Mouse (Mus musculus) 416B (cell line): ENCODE measurements at regions not wholly inside any gene's neighbourhood (a gene's known extent, or its start where the extent isn't known, plus 50 kb on each side); places are given as distances from the start of the nearest gene placed in this dataset.
A peak's percentile ranks its signal among the peaks of the same experiment; 100 is the strongest.

Experiments used
- DNase-seq: peaks from one replicate; pipeline ENCODE4 v3.0.0; 2011; ENCODE audit warnings: low read depth

GRCm38 (mm10) chr4:56619803-56620202 is 120.1 kb upstream of the Gm26657 start:
- DNase-seq, result peak; percentile 59

GRCm38 (mm10) chr4:56619054-56619453 is 120.8 kb upstream of the Gm26657 start:
- DNase-seq, result peak; percentile 61

- no peak for DNase-seq
Measured at GRCm38 (mm10) chr4:56618433-56618832, 121.4 kb upstream of the Gm26657 start.

- DNase-seq, result no peak
Measured at GRCm38 (mm10) chr4:56617661-56618360, 122.1 kb upstream of the Gm26657 start.

GRCm38 (mm10) chr4:56612325-56612724 is 127.5 kb upstream of the Gm26657 start:
- no peak for DNase-seq

GRCm38 (mm10) chr4:56611751-56612150 is 128.1 kb upstream of the Gm26657 start:
- no peak for DNase-seq

GRCm38 (mm10) chr4:56610273-56610672 is 129.6 kb upstream of the Gm26657 start:
- DNase-seq, result no peak

GRCm38 (mm10) chr4:56608701-56609100 is 131.2 kb upstream of the Gm26657 start:
- DNase-seq, result no peak

- no peak for DNase-seq
Measured at GRCm38 (mm10) chr4:56598398-56598797, 141.5 kb upstream of the Gm26657 start.

- no peak for DNase-seq
Measured at GRCm38 (mm10) chr4:56597931-56598330, 141.9 kb upstream of the Gm26657 start.

- no peak for DNase-seq
Measured at GRCm38 (mm10) chr4:56582405-56582804, 157.5 kb upstream of the Gm26657 start.

- no peak for DNase-seq
Measured at GRCm38 (mm10) chr4:56576837-56577548, 162.9 kb upstream of the Gm26657 start.

- no peak for DNase-seq
Measured at GRCm38 (mm10) chr4:56552126-56552525, 187.7 kb upstream of the Gm26657 start.

GRCm38 (mm10) chr4:56533344-56533985 is 206.4 kb upstream of the Gm26657 start:
- no peak for DNase-seq

GRCm38 (mm10) chr4:56532921-56533320 is 206.9 kb upstream of the Gm26657 start:
- DNase-seq, result no peak

- no peak for DNase-seq
Measured at GRCm38 (mm10) chr4:56528571-56528970, 211.3 kb upstream of the Gm26657 start.

GRCm38 (mm10) chr4:56524430-56524985 is 215.4 kb upstream of the Gm26657 start:
- DNase-seq, result no peak

GRCm38 (mm10) chr4:56507770-56508169 is 232.1 kb upstream of the Gm26657 start:
- no peak for DNase-seq

- DNase-seq, result no peak
Measured at GRCm38 (mm10) chr4:56506786-56507185, 233.1 kb upstream of the Gm26657 start.

- DNase-seq, result no peak
Measured at GRCm38 (mm10) chr4:56506067-56506466, 233.8 kb upstream of the Gm26657 start.

GRCm38 (mm10) chr4:56492537-56493221 is 247.2 kb upstream of the Gm26657 start:
- peak; percentile 45 for DNase-seq

GRCm38 (mm10) chr4:56489361-56489760 is 250.5 kb upstream of the Gm26657 start:
- no peak for DNase-seq
